Mouse (Mus musculus): ENCODE measurements around the gene Tigd3. TPM values are rescaled to one million over a fixed set of nuclear protein-coding genes. Genes with fewer than 3 reads are reported as not detected.

The Tigd3 gene
- 1 to 10 TPM; 4.9 to 6.1 TPM for total RNA-seq (2023)

DNA sequence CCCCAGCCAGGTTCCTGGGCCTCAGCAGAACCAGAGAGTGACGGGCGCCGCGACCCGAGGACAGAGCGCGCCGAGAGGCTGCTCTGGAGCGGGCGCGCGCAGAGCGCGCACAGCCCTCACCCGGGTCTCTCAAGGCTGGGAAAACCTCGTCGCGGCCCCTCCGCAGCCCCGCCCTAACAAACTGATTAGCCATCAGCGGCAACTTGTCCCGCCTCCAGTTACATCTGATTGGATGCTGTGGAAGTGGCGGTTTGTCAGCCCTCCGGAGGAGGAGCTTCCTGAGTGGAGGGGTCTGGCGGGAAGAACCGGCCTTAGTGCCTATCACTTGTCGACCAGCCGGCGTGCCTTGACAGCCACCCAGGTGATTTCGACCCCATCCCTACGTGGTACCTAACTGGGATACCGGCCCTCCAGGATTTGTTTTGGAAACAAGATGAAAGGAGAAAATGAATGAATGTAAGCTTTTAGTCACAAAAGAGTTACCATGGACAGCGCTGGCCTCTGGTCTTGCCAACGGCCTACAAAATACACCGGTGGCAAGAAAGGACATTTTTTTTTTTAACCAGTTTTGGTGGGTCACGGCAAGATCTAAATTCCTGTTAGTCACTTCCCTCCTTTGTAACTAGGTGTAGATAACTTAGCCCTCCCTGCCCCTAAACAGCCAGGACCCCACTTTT is at the start of gene Tigd3:
Tigd3 (minus strand) TSS at position 148 of the 677 bp plus-strand sequence.

GRCm38 (mm10) chr19:5924713-5925093 is 30.8 kb upstream of the Tigd3 start, which contains the start of gene Cdc42ep2:
Gene Cdc42ep2 (minus strand): TSS chr19:5924816.

DNA sequence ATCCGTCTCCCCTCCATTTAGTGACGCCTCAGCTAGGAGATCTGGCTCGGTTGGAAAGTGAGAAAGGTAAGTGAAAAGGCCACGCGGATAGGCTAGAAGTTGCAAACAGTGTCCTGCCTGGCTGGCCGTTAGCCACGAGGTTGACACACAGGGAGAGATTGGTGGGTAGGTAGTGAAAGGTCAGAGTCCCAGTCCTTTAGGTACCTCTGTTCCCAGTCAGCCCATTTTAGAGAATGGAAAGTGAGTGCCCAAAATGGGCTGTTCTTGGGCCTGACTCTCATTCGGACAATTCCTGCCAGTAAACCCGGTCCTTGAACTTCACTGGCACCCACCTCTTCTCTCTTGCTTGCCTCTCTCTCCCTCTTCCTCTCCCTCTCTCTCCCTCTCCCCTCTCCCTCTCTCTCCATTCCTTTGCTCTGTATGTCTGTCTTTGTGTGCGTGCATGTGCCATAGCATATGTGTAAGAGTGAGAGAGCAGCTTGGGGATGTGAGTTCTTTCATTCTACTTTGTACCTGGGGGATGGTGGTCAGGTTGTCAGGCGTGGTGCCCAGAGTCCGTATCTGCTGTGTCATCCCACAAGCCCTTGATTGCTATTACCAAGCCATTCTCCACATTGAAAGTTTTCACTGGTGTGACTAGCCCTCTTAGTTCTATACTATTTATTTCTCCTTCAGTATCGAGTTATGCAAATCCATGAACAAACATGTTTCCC is 19.2 kb upstream of the Tigd3 start, which contains the start of gene Dpf2:
Dpf2 (minus strand) TSS at position 4 of the 713 bp plus-strand sequence.

GRCm38 (mm10) chr19:5877618-5878361 is 16.2 kb downstream of the Tigd3 start, which contains the start of gene Slc25a45:
Gene Slc25a45 (plus strand): TSS chr19:5877808.

DNA sequence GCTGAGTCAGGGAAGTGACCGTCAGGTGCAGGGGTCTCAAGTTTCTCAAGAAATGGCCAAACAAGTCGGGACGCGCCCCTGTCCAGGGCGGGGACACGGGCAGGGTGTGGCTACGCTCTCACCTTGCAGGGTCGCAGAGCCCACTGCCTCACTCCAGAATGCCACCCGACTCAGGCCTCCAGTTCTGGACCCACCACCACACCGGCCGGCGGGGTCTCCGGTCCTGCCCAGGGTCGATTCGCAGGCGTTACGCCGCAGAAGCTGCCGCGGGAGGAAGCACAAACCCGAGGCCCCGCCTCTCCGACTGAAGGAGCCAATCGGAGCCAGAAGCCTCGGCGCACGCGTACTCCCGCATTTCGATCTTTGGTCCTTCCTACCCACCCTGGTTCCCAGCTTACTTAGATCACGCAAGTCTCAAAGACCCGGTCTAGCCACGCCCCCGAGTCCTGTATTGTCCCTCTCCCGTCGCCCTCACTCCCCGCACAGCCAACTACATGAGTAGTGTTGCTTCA is 18.9 kb downstream of the Tigd3 start, which contains the start of gene Frmd8:
Frmd8 (minus strand) TSS at position 306 of the 512 bp plus-strand sequence.

Other genes with a start within 250 kb of the Tigd3 start
- gene Sipa1, start 230.4 kb downstream of the Tigd3 start, total RNA-seq (2023) = 100 to 1,000 TPM; 205 to 236 TPM
- gene Map3k11, start 205.4 kb downstream of the Tigd3 start, total RNA-seq (2023) = 10 to 100 TPM; 47.9 to 54.0 TPM
- gene Pcnx3, start 205.2 kb downstream of the Tigd3 start, total RNA-seq (2023) = 100 to 1,000 TPM; 154 to 180 TPM
- gene Kcnk7, start 189.8 kb downstream of the Tigd3 start, total RNA-seq (2023) = 1 to 10 TPM; 1.1 to 1.3 TPM
- gene Ehbp1l1, start 167.8 kb downstream of the Tigd3 start, total RNA-seq (2023) = 10 to 100 TPM; 33.2 to 33.4 TPM
- gene Fam89b, start 164.5 kb downstream of the Tigd3 start, total RNA-seq (2023) = 10 to 100 TPM; 33.5 to 40.3 TPM
- gene Ltbp3, start 153.2 kb downstream of the Tigd3 start, total RNA-seq (2023) = not detected
- gene Scyl1, start 122.7 kb downstream of the Tigd3 start, total RNA-seq (2023) = 10 to 100 TPM; 77.1 to 92.3 TPM
- gene Frmd8, start 18.9 kb downstream of the Tigd3 start, total RNA-seq (2023) = 100 to 1,000 TPM; 177 to 193 TPM
- gene Slc25a45, start 16.3 kb downstream of the Tigd3 start, total RNA-seq (2023) = 10 to 100 TPM; 22.3 to 23.2 TPM
- 100 to 1,000 TPM; 147 to 183 TPM for gene Dpf2, start 18.9 kb upstream of the Tigd3 start, total RNA-seq (2023)
- under 1 TPM in 1 of 2 experiments, not detected in 1; 0.52 TPM for gene Cdc42ep2, start 30.7 kb upstream of the Tigd3 start, total RNA-seq (2023)
- gene Pola2, start 70.1 kb upstream of the Tigd3 start, total RNA-seq (2023) = 10 to 100 TPM; 66.1 to 74.2 TPM
- gene Slc22a20, start 92.0 kb upstream of the Tigd3 start, total RNA-seq (2023) = not detected
- gene Capn1, start 121.7 kb upstream of the Tigd3 start, total RNA-seq (2023) = 100 to 1,000 TPM; 165 to 174 TPM
- gene Syvn1, start 152.4 kb upstream of the Tigd3 start, total RNA-seq (2023) = 10 to 100 TPM; 49.9 to 56.0 TPM
- 10 to 100 TPM; 21.7 to 31.5 TPM for gene Mrpl49, start 163.6 kb upstream of the Tigd3 start, total RNA-seq (2023)
- gene Fau, start 163.7 kb upstream of the Tigd3 start, total RNA-seq (2023) = 1,000 to 10,000 TPM; 3,055 to 3,156 TPM
- 10 to 100 TPM; 16.1 to 20.1 TPM for gene Znhit2, start 167.0 kb upstream of the Tigd3 start, total RNA-seq (2023)
- gene Tm7sf2, start 174.2 kb upstream of the Tigd3 start, total RNA-seq (2023) = 10 to 100 TPM; 18.7 to 20.5 TPM
- gene Vps51, start 183.1 kb upstream of the Tigd3 start, total RNA-seq (2023) = 100 to 1,000 TPM; 107 to 113 TPM
- not detected for gene Tmem262, start 185.9 kb upstream of the Tigd3 start, total RNA-seq (2023)
- gene Gm28374, start 188.1 kb upstream of the Tigd3 start, total RNA-seq (2023) = not detected
- gene Zfpl1, start 190.8 kb upstream of the Tigd3 start, total RNA-seq (2023) = 10 to 100 TPM; 56.5 to 63.3 TPM
- 1 to 10 TPM; 1.7 to 3.6 TPM for gene Cdca5, start 190.8 kb upstream of the Tigd3 start, total RNA-seq (2023)
- gene AC131692.1, start 200.3 kb upstream of the Tigd3 start, total RNA-seq (2023) = not detected
- not detected for gene Naaladl1, start 211.6 kb upstream of the Tigd3 start, total RNA-seq (2023)
- 10 to 100 TPM; 10.7 to 14.0 TPM for gene Sac3d1, start 224.5 kb upstream of the Tigd3 start, total RNA-seq (2023)
- gene Snx15, start 234.2 kb upstream of the Tigd3 start, total RNA-seq (2023) = 10 to 100 TPM; 33.6 to 39.4 TPM
- gene Batf2, start 246.8 kb upstream of the Tigd3 start, total RNA-seq (2023) = under 1 TPM in 1 of 2 experiments, not detected in 1; 0.95 TPM
- 10 to 100 TPM; 24.3 to 25.9 TPM for gene Arl2, start 247.4 kb upstream of the Tigd3 start, total RNA-seq (2023)